Mouse (Mus musculus) liver, postnatal 0 days (tissue): ENCODE data around the gene Ppm1d.

Experiments used
- CTCF ChIP-seq: sonication (generic); IDR thresholded peaks from 2 replicates; pipeline ENCODE4 v1.5.1; 2016; ENCODE audit warnings: antibody characterized with exemption, low read depth
- EP300 ChIP-seq: IDR thresholded peaks from 2 replicates; pipeline ENCODE4 v1.6.1; 2016; ENCODE audit warnings: antibody characterized with exemption, low read depth, mild to moderate bottlenecking

- TF ChIP-seq CTCF (peak; percentile 27; the same call in 1 of the 2 replicates), EP300 (no peak)
Measured at GRCm38 (mm10) chr11:85278175-85278574, 32.9 kb upstream of the Ppm1d start.
